Mouse (Mus musculus): ENCODE measurements around the gene 2310030G06Rik. TPM values are rescaled to one million over a fixed set of nuclear protein-coding genes. Genes with fewer than 3 reads are reported as not detected.

Gene 2310030G06Rik
- total RNA-seq, 1 experiment: 2.2 TPM

DNA sequence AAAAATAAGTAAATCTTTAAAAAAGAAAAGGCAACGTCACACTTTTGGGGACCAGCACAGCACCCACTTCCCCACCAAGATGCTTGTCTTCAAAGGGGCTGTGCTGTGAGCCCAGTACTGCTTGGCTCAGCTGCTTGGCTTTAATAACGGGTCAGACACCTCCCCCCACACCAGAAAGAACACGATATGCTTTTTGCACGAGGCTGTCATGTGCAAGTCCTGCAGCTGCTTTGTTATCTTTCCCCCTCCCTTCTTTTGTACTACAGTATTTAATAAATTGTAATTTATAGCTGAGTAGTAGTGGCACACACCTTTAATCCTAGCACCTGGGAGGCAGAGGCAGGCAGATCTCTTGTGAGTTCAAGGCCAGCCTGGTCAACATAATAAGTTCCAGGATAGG is 27.5 kb downstream of the 2310030G06Rik start:
- peaks cover 4 to 7% of the 10 kb centered on the region in 2 experiments; a peak in 2 of 4 replicates for H3K4me1 ChIP-seq (ENCODE audit: control insufficient read depth in 2 of 2, insufficient read depth in 2 of 2, low read length in 2 of 2, poor library complexity in 1 of 2)
- in situ Hi-C loops (cut with MboI; ENCODE audit: low sequenced_read_pairs in 2 of 2, unreplicated experiment in 2 of 2): no loop called here
- H3K4me3 ChIP-seq (ENCODE audit: insufficient read depth in 1 of 2, low read depth in 1 of 2, low read length in 2 of 2, poor library complexity in 1 of 2, severe bottlenecking in 1 of 2): no peak overlapping the region
- no peak for TF ChIP-seq ZNF384 (IDR thresholded peaks at IDR 0.05; ENCODE audit: low read depth, low read length)
- TF ChIP-seq HCFC1 (IDR thresholded peaks at IDR 0.05; ENCODE audit: borderline replicate concordance, insufficient read depth, low read length): no peak
- H3K9ac ChIP-seq (ENCODE audit: insufficient read depth, low read depth, low read length, poor library complexity, severe bottlenecking): no peak overlapping the region
- H3K36me3 ChIP-seq (ENCODE audit: control insufficient read depth, insufficient read depth, low read length, poor library complexity, severe bottlenecking): no peaks in the 10 kb centered on the region
- H3K27ac ChIP-seq (ENCODE audit: insufficient read depth, low read depth, low read length, poor library complexity, severe bottlenecking): no peak overlapping the region
- DNase-seq (ENCODE audit: low read depth, low spot score): no peak
- H3K9me3 ChIP-seq (ENCODE audit: control insufficient read depth, insufficient read depth, low read depth, low read length): no peaks in the 10 kb centered on the region

DNA sequence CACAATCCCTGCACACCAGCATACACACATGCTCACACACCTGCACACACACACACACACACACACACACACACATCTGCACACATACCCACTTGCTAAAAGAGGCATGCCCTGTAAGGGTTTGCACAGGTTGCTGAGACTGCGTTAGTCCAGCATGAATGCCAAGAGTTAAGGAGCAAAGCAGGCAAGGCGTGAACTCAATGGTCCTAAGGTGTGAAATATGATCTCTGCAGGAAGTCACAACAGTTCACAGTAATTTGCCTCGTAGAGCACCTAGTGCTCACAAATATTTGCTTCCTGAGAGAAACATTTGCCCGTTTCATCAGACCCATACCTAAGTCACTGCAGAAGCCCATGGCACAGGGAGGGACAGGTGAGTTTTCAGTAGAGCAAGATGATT is 32.1 kb downstream of the 2310030G06Rik start:
- H3K9ac ChIP-seq (ENCODE audit: insufficient read depth, low read depth, low read length, poor library complexity, severe bottlenecking): no peak overlapping the region
- no peaks in the 10 kb centered on the region for H3K36me3 ChIP-seq (ENCODE audit: control insufficient read depth, insufficient read depth, low read length, poor library complexity, severe bottlenecking)
- no peaks in the 10 kb centered on the region for H3K4me1 ChIP-seq (ENCODE audit: control insufficient read depth in 2 of 2, insufficient read depth in 2 of 2, low read length in 2 of 2, poor library complexity in 1 of 2)
- TF ChIP-seq HCFC1 (IDR thresholded peaks at IDR 0.05; ENCODE audit: borderline replicate concordance, insufficient read depth, low read length) (no peak), MAFK (IDR thresholded peaks at IDR 0.05; ENCODE audit: insufficient read depth, low read depth, low read length) (no peak), ZC3H11A (IDR thresholded peaks at IDR 0.05; ENCODE audit: borderline replicate concordance, low read depth, low read length) (no peak), CHD2 (IDR thresholded peaks at IDR 0.05; ENCODE audit: low read depth, low read length) (no peak), ZNF384 (IDR thresholded peaks at IDR 0.05; ENCODE audit: low read depth, low read length) (no peak)
- H3K9me3 ChIP-seq (ENCODE audit: control insufficient read depth, insufficient read depth, low read depth, low read length): no peaks in the 10 kb centered on the region
- no peak overlapping the region for H3K4me3 ChIP-seq (ENCODE audit: insufficient read depth in 1 of 2, low read depth in 1 of 2, low read length in 2 of 2, poor library complexity in 1 of 2, severe bottlenecking in 1 of 2)
- in situ Hi-C loops (cut with MboI; ENCODE audit: low sequenced_read_pairs in 2 of 2, unreplicated experiment in 2 of 2): no loop called here
- no peak overlapping the region for H3K27ac ChIP-seq (ENCODE audit: insufficient read depth, low read depth, low read length, poor library complexity, severe bottlenecking)
- no peak for DNase-seq (ENCODE audit: low read depth, low spot score)

DNA sequence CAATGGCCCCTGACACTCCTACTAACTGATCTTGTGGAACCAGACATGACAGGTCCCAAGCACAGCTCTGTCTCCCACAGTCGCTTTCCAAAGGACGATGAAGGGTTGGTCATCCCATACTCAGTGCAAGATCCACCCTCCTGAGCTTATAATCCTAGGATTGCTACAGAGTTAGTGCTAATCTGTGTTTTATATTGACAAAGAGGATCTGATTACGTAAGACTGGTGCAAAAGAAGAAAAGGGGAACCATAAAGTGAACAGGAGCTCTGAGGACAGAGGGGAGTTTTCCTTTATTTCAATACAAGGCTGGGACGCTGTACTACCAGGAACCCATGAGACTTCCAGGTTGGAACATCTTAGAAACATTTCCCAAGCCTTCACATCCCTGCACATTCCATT is 35.0 kb downstream of the 2310030G06Rik start:
- H3K9me3 ChIP-seq (ENCODE audit: control insufficient read depth, insufficient read depth, low read depth, low read length): no peaks in the 10 kb centered on the region
- no peak for DNase-seq (ENCODE audit: low read depth, low spot score)
- no peak overlapping the region for H3K4me3 ChIP-seq (ENCODE audit: insufficient read depth in 1 of 2, low read depth in 1 of 2, low read length in 2 of 2, poor library complexity in 1 of 2, severe bottlenecking in 1 of 2)
- no peaks in the 10 kb centered on the region for H3K4me1 ChIP-seq (ENCODE audit: control insufficient read depth in 2 of 2, insufficient read depth in 2 of 2, low read length in 2 of 2, poor library complexity in 1 of 2)
- in situ Hi-C loops (cut with MboI; ENCODE audit: low sequenced_read_pairs in 2 of 2, unreplicated experiment in 2 of 2): no loop called here
- no peaks in the 10 kb centered on the region for H3K36me3 ChIP-seq (ENCODE audit: control insufficient read depth, insufficient read depth, low read length, poor library complexity, severe bottlenecking)
- H3K9ac ChIP-seq (ENCODE audit: insufficient read depth, low read depth, low read length, poor library complexity, severe bottlenecking): no peak overlapping the region
- H3K27ac ChIP-seq (ENCODE audit: insufficient read depth, low read depth, low read length, poor library complexity, severe bottlenecking): no peak overlapping the region
- TF ChIP-seq MAFK (IDR thresholded peaks at IDR 0.05; ENCODE audit: insufficient read depth, low read depth, low read length) (no peak), HCFC1 (IDR thresholded peaks at IDR 0.05; ENCODE audit: borderline replicate concordance, insufficient read depth, low read length) (no peak), ZNF384 (IDR thresholded peaks at IDR 0.05; ENCODE audit: low read depth, low read length) (no peak), CHD2 (IDR thresholded peaks at IDR 0.05; ENCODE audit: low read depth, low read length) (no peak), ZC3H11A (IDR thresholded peaks at IDR 0.05; ENCODE audit: borderline replicate concordance, low read depth, low read length) (no peak)

DNA sequence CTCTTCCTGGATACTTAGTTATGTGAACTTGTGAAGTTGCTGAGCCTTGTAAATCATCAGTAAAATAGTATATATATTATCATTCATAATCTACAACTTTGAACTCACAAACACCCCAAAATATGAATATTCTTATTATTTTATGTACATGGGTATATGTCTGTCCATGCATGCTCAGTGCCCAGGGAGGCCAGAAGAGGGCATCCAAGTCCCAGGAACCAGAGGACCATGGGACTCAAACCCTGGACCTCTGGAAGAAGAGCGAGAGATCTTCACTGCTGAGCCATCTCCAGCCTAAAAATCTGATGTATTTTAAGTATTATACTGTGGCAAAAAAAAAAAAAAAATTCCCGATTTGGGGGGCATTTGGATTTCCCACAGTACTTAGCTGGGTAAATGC is 37.2 kb downstream of the 2310030G06Rik start:
- Histone ChIP-seq H3K27ac (ENCODE audit: insufficient read depth, low read depth, low read length, poor library complexity, severe bottlenecking) (no peak overlapping the region), H3K4me1 (ENCODE audit: control insufficient read depth in 2 of 2, insufficient read depth in 2 of 2, low read length in 2 of 2, poor library complexity in 1 of 2) (no peaks in the 10 kb centered on the region), H3K9ac (ENCODE audit: insufficient read depth, low read depth, low read length, poor library complexity, severe bottlenecking) (no peak overlapping the region), H3K36me3 (ENCODE audit: control insufficient read depth, insufficient read depth, low read length, poor library complexity, severe bottlenecking) (no peaks in the 10 kb centered on the region), H3K4me3 (ENCODE audit: insufficient read depth in 1 of 2, low read depth in 1 of 2, low read length in 2 of 2, poor library complexity in 1 of 2, severe bottlenecking in 1 of 2) (no peak overlapping the region), H3K9me3 (ENCODE audit: control insufficient read depth, insufficient read depth, low read depth, low read length) (no peaks in the 10 kb centered on the region)
- no peak for DNase-seq (ENCODE audit: low read depth, low spot score)
- TF ChIP-seq ZNF384 (IDR thresholded peaks at IDR 0.05; ENCODE audit: low read depth, low read length) (no peak), HCFC1 (IDR thresholded peaks at IDR 0.05; ENCODE audit: borderline replicate concordance, insufficient read depth, low read length) (no peak), MAFK (IDR thresholded peaks at IDR 0.05; ENCODE audit: insufficient read depth, low read depth, low read length) (no peak), CHD2 (IDR thresholded peaks at IDR 0.05; ENCODE audit: low read depth, low read length) (no peak), ZC3H11A (IDR thresholded peaks at IDR 0.05; ENCODE audit: borderline replicate concordance, low read depth, low read length) (no peak)
- in situ Hi-C loops (cut with MboI; ENCODE audit: low sequenced_read_pairs in 2 of 2, unreplicated experiment in 2 of 2): no loop called here

DNA sequence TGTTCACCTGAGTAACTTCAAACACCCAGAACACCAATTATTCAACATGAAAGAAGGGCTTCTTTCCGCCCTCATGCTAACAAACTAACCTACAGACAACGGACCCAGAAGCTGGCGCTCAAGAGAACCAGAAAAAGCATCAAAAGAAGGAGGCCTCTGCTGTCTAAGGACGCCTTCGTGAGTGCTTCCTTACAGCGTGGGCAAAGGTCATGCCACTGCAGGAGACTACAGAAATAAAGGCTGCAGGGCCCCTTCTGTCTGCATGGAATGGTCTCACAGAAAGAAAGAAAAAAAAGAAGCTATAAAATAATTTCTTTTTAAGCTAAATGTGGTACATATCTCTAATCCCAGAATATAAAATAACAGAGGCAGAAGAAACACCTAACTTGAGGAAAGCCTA is 41.4 kb downstream of the 2310030G06Rik start:
- in situ Hi-C loops (cut with MboI; ENCODE audit: low sequenced_read_pairs in 2 of 2, unreplicated experiment in 2 of 2): no loop called here
- DNase-seq (ENCODE audit: low read depth, low spot score): no peak
- TF ChIP-seq MAFK (IDR thresholded peaks at IDR 0.05; ENCODE audit: insufficient read depth, low read depth, low read length) (no peak), ZC3H11A (IDR thresholded peaks at IDR 0.05; ENCODE audit: borderline replicate concordance, low read depth, low read length) (no peak), HCFC1 (IDR thresholded peaks at IDR 0.05; ENCODE audit: borderline replicate concordance, insufficient read depth, low read length) (no peak), CHD2 (IDR thresholded peaks at IDR 0.05; ENCODE audit: low read depth, low read length) (no peak)

More for the DNA sequence above, 41.4 kb downstream of the 2310030G06Rik start:
- Histone ChIP-seq H3K36me3 (ENCODE audit: control insufficient read depth, insufficient read depth, low read length, poor library complexity, severe bottlenecking) (no peaks in the 10 kb centered on the region), H3K4me1 (ENCODE audit: control insufficient read depth in 2 of 2, insufficient read depth in 2 of 2, low read length in 2 of 2, poor library complexity in 1 of 2) (no peaks in the 10 kb centered on the region), H3K9ac (ENCODE audit: insufficient read depth, low read depth, low read length, poor library complexity, severe bottlenecking) (no peak overlapping the region), H3K9me3 (ENCODE audit: control insufficient read depth, insufficient read depth, low read depth, low read length) (no peaks in the 10 kb centered on the region), H3K27ac (ENCODE audit: insufficient read depth, low read depth, low read length, poor library complexity, severe bottlenecking) (no peak overlapping the region), H3K4me3 (ENCODE audit: insufficient read depth in 1 of 2, low read depth in 1 of 2, low read length in 2 of 2, poor library complexity in 1 of 2, severe bottlenecking in 1 of 2) (no peak overlapping the region)

Measured in ES-E14 (cell line).